Mouse (Mus musculus): ENCODE data around the gene Bicral. TPM values are rescaled to one million over a fixed set of nuclear protein-coding genes. Genes with fewer than 3 reads are reported as not detected.

Gene Bicral
- polyA plus RNA-seq, 1 experiment from 2014 or later, result 5.2 TPM

GRCm38 (mm10) chr17:46889450-46890084, 31.3 kb upstream of the Bicral start:
- WGBS, result under 1% methylated on average over 44 of the region's 44 CpGs
- peak; percentile 62 for ATAC-seq (ENCODE audit: low FRiP score, low TSS enrichment)
- H3K36me3 ChIP-seq (ENCODE audit: control insufficient read depth, insufficient read depth, low read length), result peaks cover 3% of the 10 kb centered on the region; the same call in 1 of the 2 replicates

GRCm38 (mm10) chr17:46888511-46889212, 30.4 kb upstream of the Bicral start:
- peak overlapping the region; percentile 95 for H3K4me3 ChIP-seq (ENCODE audit: low read length)
- peak overlapping the region; percentile 93 for H3K4me2 ChIP-seq (replicated peaks; ENCODE audit: low read depth, low read length)
- H3K9me3 ChIP-seq (ENCODE audit: control insufficient read depth, low read length), result no peaks in the 10 kb centered on the region
- peak overlapping the region; percentile 64; the same call in 1 of the 2 replicates for H3K9ac ChIP-seq (ENCODE audit: low read depth, low read length)
- peaks cover 3% of the 10 kb centered on the region; the same call in 1 of the 2 replicates for H3K36me3 ChIP-seq (ENCODE audit: control insufficient read depth, insufficient read depth, low read length)
- no peaks in the 10 kb centered on the region for H3K27me3 ChIP-seq (ENCODE audit: control insufficient read depth, insufficient read depth, low read length)
- ATAC-seq (ENCODE audit: low FRiP score, low TSS enrichment), result no peak
- 33% methylated on average over 16 of the region's 16 CpGs for WGBS
- peak overlapping the region; percentile 97 for H3K27ac ChIP-seq (ENCODE audit: low read depth, low read length)
- peaks cover 21% of the 10 kb centered on the region for H3K4me1 ChIP-seq (ENCODE audit: control insufficient read depth, insufficient read depth, low read length)

More at GRCm38 (mm10) chr17:46889450-46890084, 31.3 kb upstream of the Bicral start:
- Histone ChIP-seq H3K4me1 (ENCODE audit: control insufficient read depth, insufficient read depth, low read length) (peaks cover 21% of the 10 kb centered on the region), H3K27me3 (ENCODE audit: control insufficient read depth, insufficient read depth, low read length) (no peaks in the 10 kb centered on the region), H3K9ac (ENCODE audit: low read depth, low read length) (peak overlapping the region; percentile 64), H3K9me3 (ENCODE audit: control insufficient read depth, low read length) (no peaks in the 10 kb centered on the region), H3K4me2 (replicated peaks; ENCODE audit: low read depth, low read length) (peak overlapping the region; percentile 93), H3K27ac (ENCODE audit: low read depth, low read length) (peak overlapping the region; percentile 97), H3K4me3 (ENCODE audit: low read length) (peak overlapping the region; percentile 95)

- H3K9ac ChIP-seq (ENCODE audit: low read depth, low read length), result 0 out of 2 replicates have a peak overlapping the region, but pooled peaks have one; percentile 2
- no peak overlapping the region for H3K4me3 ChIP-seq (ENCODE audit: low read length)
- no peaks in the 10 kb centered on the region for H3K27me3 ChIP-seq (ENCODE audit: control insufficient read depth, insufficient read depth, low read length)
- no peak overlapping the region for H3K4me2 ChIP-seq (replicated peaks; ENCODE audit: low read depth, low read length)
- no peak overlapping the region for H3K27ac ChIP-seq (ENCODE audit: low read depth, low read length)
- no peak for ATAC-seq (ENCODE audit: low FRiP score, low TSS enrichment)
- H3K4me1 ChIP-seq (ENCODE audit: control insufficient read depth, insufficient read depth, low read length), result peaks cover 9% of the 10 kb centered on the region; the same call in 1 of the 2 replicates
- H3K9me3 ChIP-seq (ENCODE audit: control insufficient read depth, low read length), result no peaks in the 10 kb centered on the region
- H3K36me3 ChIP-seq (ENCODE audit: control insufficient read depth, insufficient read depth, low read length), result no peaks in the 10 kb centered on the region
- WGBS, result 56% methylated on average over 17 of the region's 17 CpGs
These were observed 27.8 kb upstream of the Bicral start for GRCm38 (mm10) chr17:46885910-46886643.

- Histone ChIP-seq H3K9ac (ENCODE audit: low read depth, low read length) (no peak overlapping the region), H3K27ac (ENCODE audit: low read depth, low read length) (no peak overlapping the region), H3K9me3 (ENCODE audit: control insufficient read depth, low read length) (no peaks in the 10 kb centered on the region), H3K27me3 (ENCODE audit: control insufficient read depth, insufficient read depth, low read length) (no peaks in the 10 kb centered on the region), H3K36me3 (ENCODE audit: control insufficient read depth, insufficient read depth, low read length) (no peaks in the 10 kb centered on the region), H3K4me1 (ENCODE audit: control insufficient read depth, insufficient read depth, low read length) (peaks cover 9% of the 10 kb centered on the region; the same call in 1 of the 2 replicates), H3K4me2 (replicated peaks; ENCODE audit: low read depth, low read length) (no peak overlapping the region), H3K4me3 (ENCODE audit: low read length) (no peak overlapping the region)
- 82% methylated on average over 11 of the region's 11 CpGs for WGBS
- ATAC-seq (ENCODE audit: low FRiP score, low TSS enrichment), result no peak
These were observed 27.1 kb upstream of the Bicral start for GRCm38 (mm10) chr17:46885218-46885909.

- Histone ChIP-seq H3K4me3 (ENCODE audit: low read length) (no peak overlapping the region), H3K36me3 (ENCODE audit: control insufficient read depth, insufficient read depth, low read length) (no peaks in the 10 kb centered on the region), H3K27ac (ENCODE audit: low read depth, low read length) (no peak overlapping the region), H3K4me2 (replicated peaks; ENCODE audit: low read depth, low read length) (no peak overlapping the region), H3K27me3 (ENCODE audit: control insufficient read depth, insufficient read depth, low read length) (no peaks in the 10 kb centered on the region), H3K4me1 (ENCODE audit: control insufficient read depth, insufficient read depth, low read length) (peaks cover 9% of the 10 kb centered on the region; the same call in 1 of the 2 replicates), H3K9me3 (ENCODE audit: control insufficient read depth, low read length) (no peaks in the 10 kb centered on the region), H3K9ac (ENCODE audit: low read depth, low read length) (no peak overlapping the region)
- no peak for ATAC-seq (ENCODE audit: low FRiP score, low TSS enrichment)
- WGBS, result 94% methylated on average over 6 of the region's 6 CpGs
These were observed 26.5 kb upstream of the Bicral start for GRCm38 (mm10) chr17:46884766-46885165.

- Histone ChIP-seq H3K27ac (ENCODE audit: low read depth, low read length) (peak overlapping the region; percentile 42; the same call in 1 of the 2 replicates), H3K4me2 (replicated peaks; ENCODE audit: low read depth, low read length) (no peak overlapping the region), H3K9ac (ENCODE audit: low read depth, low read length) (no peak overlapping the region), H3K27me3 (ENCODE audit: control insufficient read depth, insufficient read depth, low read length) (no peaks in the 10 kb centered on the region), H3K9me3 (ENCODE audit: control insufficient read depth, low read length) (no peaks in the 10 kb centered on the region), H3K4me3 (ENCODE audit: low read length) (no peak overlapping the region), H3K36me3 (ENCODE audit: control insufficient read depth, insufficient read depth, low read length) (no peaks in the 10 kb centered on the region), H3K4me1 (ENCODE audit: control insufficient read depth, insufficient read depth, low read length) (peaks cover 6% of the 10 kb centered on the region; the same call in 1 of the 2 replicates)
- no peak for ATAC-seq (ENCODE audit: low FRiP score, low TSS enrichment)
- WGBS, result 82% methylated on average over 9 of the region's 9 CpGs
These were observed 24.8 kb upstream of the Bicral start for GRCm38 (mm10) chr17:46883107-46883506.

- no peak overlapping the region for H3K27ac ChIP-seq (ENCODE audit: low read depth, low read length)
- 93% methylated on average over 6 of the region's 6 CpGs for WGBS
- no peak for ATAC-seq (ENCODE audit: low FRiP score, low TSS enrichment)
These were observed 23.4 kb upstream of the Bicral start for GRCm38 (mm10) chr17:46881728-46882127.

GRCm38 (mm10) chr17:46880322-46880721, 22.0 kb upstream of the Bicral start:
- Histone ChIP-seq H3K9me3 (ENCODE audit: control insufficient read depth, low read length) (no peaks in the 10 kb centered on the region), H3K4me2 (replicated peaks; ENCODE audit: low read depth, low read length) (no peak overlapping the region), H3K4me1 (ENCODE audit: control insufficient read depth, insufficient read depth, low read length) (peaks cover 6% of the 10 kb centered on the region; the same call in 1 of the 2 replicates), H3K4me3 (ENCODE audit: low read length) (no peak overlapping the region), H3K9ac (ENCODE audit: low read depth, low read length) (no peak overlapping the region), H3K36me3 (ENCODE audit: control insufficient read depth, insufficient read depth, low read length) (no peaks in the 10 kb centered on the region), H3K27ac (ENCODE audit: low read depth, low read length) (no peak overlapping the region), H3K27me3 (ENCODE audit: control insufficient read depth, insufficient read depth, low read length) (no peaks in the 10 kb centered on the region)
- 74% methylated on average over 2 of the region's 2 CpGs for WGBS
- ATAC-seq (ENCODE audit: low FRiP score, low TSS enrichment), result no peak

More at GRCm38 (mm10) chr17:46881728-46882127, 23.4 kb upstream of the Bicral start:
- no peak overlapping the region for H3K4me3 ChIP-seq (ENCODE audit: low read length)
- H3K36me3 ChIP-seq (ENCODE audit: control insufficient read depth, insufficient read depth, low read length), result no peaks in the 10 kb centered on the region
- no peaks in the 10 kb centered on the region for H3K27me3 ChIP-seq (ENCODE audit: control insufficient read depth, insufficient read depth, low read length)
- H3K9ac ChIP-seq (ENCODE audit: low read depth, low read length), result no peak overlapping the region
- H3K4me1 ChIP-seq (ENCODE audit: control insufficient read depth, insufficient read depth, low read length), result peaks cover 6% of the 10 kb centered on the region; the same call in 1 of the 2 replicates
- no peak overlapping the region for H3K4me2 ChIP-seq (replicated peaks; ENCODE audit: low read depth, low read length)
- H3K9me3 ChIP-seq (ENCODE audit: control insufficient read depth, low read length), result no peaks in the 10 kb centered on the region
